Mouse (Mus musculus): ENCODE results near the gene Gm42878.

Gene Gm42878

GRCm38 (mm10) chr5:121500719-121501118, 44.6 kb downstream of the Gm42878 start:
- no peak for DNase-seq (ENCODE audit: low read depth, low spot score)

- no peak for DNase-seq (ENCODE audit: low read depth, low spot score)
Observed at GRCm38 (mm10) chr5:121493305-121493704, 52.0 kb downstream of the Gm42878 start.

GRCm38 (mm10) chr5:121484801-121485200, 60.5 kb downstream of the Gm42878 start:
- no peak for DNase-seq (ENCODE audit: low read depth, low spot score)

GRCm38 (mm10) chr5:121477680-121478079, 67.6 kb downstream of the Gm42878 start:
- DNase-seq (ENCODE audit: low read depth, low spot score) = peak; percentile 43

GRCm38 (mm10) chr5:121476040-121476439, 69.2 kb downstream of the Gm42878 start:
- no peak for DNase-seq (ENCODE audit: low read depth, low spot score)

DNA sequence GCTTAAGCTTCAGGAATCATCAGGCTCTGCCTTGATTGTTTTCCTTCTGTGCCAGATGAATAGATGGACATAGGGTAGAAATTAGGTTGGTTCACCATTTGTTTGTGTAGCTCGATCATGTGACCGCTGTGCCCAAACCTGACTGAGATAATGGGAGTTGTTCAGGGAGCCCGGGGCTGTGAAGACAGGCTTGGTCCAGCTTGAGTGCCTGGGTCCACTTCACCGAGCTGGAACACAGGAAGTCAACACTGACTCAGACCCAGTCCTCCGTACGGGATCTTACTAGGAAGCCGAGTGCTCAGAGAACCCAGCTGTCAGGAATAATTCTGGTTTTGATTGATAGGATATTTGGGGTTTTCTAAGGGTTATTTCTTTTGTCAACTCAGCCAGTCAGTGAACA, 70.7 kb downstream of the Gm42878 start:
- no peak for DNase-seq (ENCODE audit: low read depth, low spot score)

- no peak for DNase-seq (ENCODE audit: low read depth, low spot score)
Observed at GRCm38 (mm10) chr5:121472411-121472810, 72.9 kb downstream of the Gm42878 start.

GRCm38 (mm10) chr5:121469566-121469965, 75.7 kb downstream of the Gm42878 start:
- DNase-seq (ENCODE audit: low read depth, low spot score) = no peak

Measured in skeletal muscle tissue, adult 2 months (tissue).